Mouse (Mus musculus) liver, adult (tissue): Measurements from ENCODE around the gene Hoxd4.

Experiments used
- GATA4 ChIP-seq: IDR thresholded peaks from 2 replicates; pipeline ENCODE4 v1.6.1; 2014; ENCODE audit warnings: mild to moderate bottlenecking, low read length; ENCODE audit not compliant: insufficient replicate concordance

Gene Hoxd4

DNA sequence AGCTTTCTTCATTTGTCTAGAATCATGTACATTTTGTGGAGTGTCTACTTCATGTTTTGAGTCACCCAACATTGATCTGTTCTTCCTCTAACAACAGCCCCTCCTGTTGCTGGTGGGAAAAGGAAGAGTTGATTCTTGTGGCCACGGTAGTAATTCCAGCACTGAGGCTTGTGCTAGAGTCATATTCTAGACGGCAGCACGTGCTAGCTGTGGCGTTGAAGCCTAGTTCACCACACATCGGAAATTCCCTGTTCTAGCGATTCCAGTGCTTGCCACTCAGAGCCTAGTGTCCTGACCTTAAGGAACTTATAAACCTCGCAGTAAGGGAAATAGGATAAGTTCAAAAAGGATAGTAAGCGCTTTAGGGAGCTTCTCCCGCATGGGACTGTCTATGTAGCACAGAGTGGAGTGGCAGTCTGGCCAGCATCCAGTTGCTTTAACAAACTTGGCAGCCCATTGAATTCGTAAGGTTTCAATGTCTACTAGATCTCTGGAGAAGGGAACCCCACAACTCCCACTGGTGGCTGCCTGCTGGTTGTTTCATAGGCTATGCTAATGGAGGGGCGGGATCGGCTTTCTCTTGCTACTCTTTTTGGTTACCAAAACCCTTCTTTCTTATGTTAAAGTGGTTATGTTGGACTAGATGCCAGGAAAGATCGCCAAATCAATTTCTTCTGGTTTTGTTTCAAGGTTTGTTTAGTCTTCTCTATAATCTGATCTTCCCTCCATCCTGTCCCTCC is 66.0 kb downstream of the Hoxd4 start:
- TF ChIP-seq GATA4, result no peak
